Mouse (Mus musculus) embryonic stem cell, embryonic (primary cell): ENCODE measurements at regions not wholly inside any gene's neighbourhood (a gene's known extent, or its start where the extent isn't known, plus 50 kb on each side); places are given as distances from the start of the nearest gene placed in this dataset.

Source experiments
- CTCF ChIA-PET, 4 experiments: fragments of 300-600 bp in 2 of 4; fragments of 350-600 bp in 2 of 4; sonication (Branson Sonifier 250); formaldehyde crosslinking; loops; one replicate each; lab custom pipeline; 2022; ENCODE audit warnings: inconsistent platforms in 2 of 4; lab: Charles Lee
- POLR2A ChIA-PET, 4 experiments: fragments of 300-600 bp in 2 of 4; fragments of 350-600 bp in 2 of 4; sonication (Branson Sonifier 250); formaldehyde crosslinking; loops; one replicate each; lab custom pipeline; 2022; ENCODE audit warnings: antibody characterized with exemption in 4 of 4, inconsistent platforms in 1 of 4; lab: Charles Lee

GRCm38 (mm10) chr17:9765680-9766250, 96.2 kb upstream of the Pabpc6 start:
- CTCF ChIA-PET: interaction anchor here in 2 of 4 experiments (0.6 to 1.0 kb wide), 3 partner anchors 9 to 10 kb away, joined by 3 to 6 read pairs (median 3); no protein-coding TSS in a partner anchor
- POLR2A ChIA-PET: interaction anchor here in 1 of 4 experiments (1.0 to 1.5 kb wide), 2 partner anchors 10 to 40 kb away, joined by 3 to 8 read pairs; no protein-coding TSS in a partner anchor

- POLR2A ChIA-PET: interaction anchor here in 3 of 4 experiments (0.6 to 1.5 kb wide), 4 partner anchors 9 to 1255 kb away, joined by 3 to 8 read pairs (median 4); no protein-coding TSS in a partner anchor
- CTCF ChIA-PET: interaction anchor here in 3 of 4 experiments (0.5 to 1.0 kb wide), 4 partner anchors 8 to 1769 kb away, joined by 3 to 6 read pairs (median 4); no protein-coding TSS in a partner anchor
These were observed 95.3 kb upstream of the Pabpc6 start for GRCm38 (mm10) chr17:9764701-9765359.

GRCm38 (mm10) chr17:9764041-9764606, 94.6 kb upstream of the Pabpc6 start:
- CTCF ChIA-PET: interaction anchor here in 1 of 4 experiments (1.0 kb wide), 1 partner anchor 8 kb away, joined by 5 read pairs; no protein-coding TSS in a partner anchor
- POLR2A ChIA-PET: interaction anchor here in 2 of 4 experiments (0.6 to 1.5 kb wide), 2 partner anchors 8 to 1256 kb away, joined by 3 to 8 read pairs; no protein-coding TSS in a partner anchor

GRCm38 (mm10) chr17:9763110-9763509, 93.6 kb upstream of the Pabpc6 start:
- ChIA-PET CTCF (no interaction called here), POLR2A (interaction anchor here in 1 of 4 experiments (0.6 kb wide), 1 partner anchor 447 kb away, joined by 4 read pairs; no protein-coding TSS in a partner anchor)

- ChIA-PET CTCF (no interaction called here), POLR2A (no interaction called here)
These were observed 92.9 kb upstream of the Pabpc6 start for GRCm38 (mm10) chr17:9762436-9762835.

GRCm38 (mm10) chr17:9760706-9761059, 91.2 kb upstream of the Pabpc6 start:
- ChIA-PET CTCF (interaction anchor here in 1 of 4 experiments (0.7 kb wide), 1 partner anchor 594 kb away, joined by 3 read pairs; no protein-coding TSS in a partner anchor), POLR2A (no interaction called here)

- ChIA-PET POLR2A (interaction anchor here in 1 of 4 experiments (0.7 kb wide), 1 partner anchor 37 kb away, joined by 3 read pairs; no protein-coding TSS in a partner anchor), CTCF (interaction anchor here in 3 of 4 experiments (0.6 to 0.7 kb wide), 3 partner anchors 741 to 1082 kb away, joined by 3 to 5 read pairs (median 3); no protein-coding TSS in a partner anchor)
These were observed 90.6 kb upstream of the Pabpc6 start for GRCm38 (mm10) chr17:9760026-9760705.

- POLR2A ChIA-PET: no interaction called here
These were observed 89.9 kb upstream of the Pabpc6 start for GRCm38 (mm10) chr17:9759421-9759852.

GRCm38 (mm10) chr17:9757725-9758251, 88.3 kb upstream of the Pabpc6 start:
- POLR2A ChIA-PET: interaction anchor here in 2 of 4 experiments (1.0 to 1.4 kb wide), 2 partner anchors 9 to 560 kb away, joined by 3 to 4 read pairs; no protein-coding TSS in a partner anchor
- CTCF ChIA-PET: interaction anchor here (0.5 to 1.1 kb wide), 7 partner anchors 9 to 1050 kb away, joined by 3 to 8 read pairs (median 3); no protein-coding TSS in a partner anchor

More at GRCm38 (mm10) chr17:9759421-9759852, 89.9 kb upstream of the Pabpc6 start:
- CTCF ChIA-PET: interaction anchor here in 3 of 4 experiments (0.6 to 0.7 kb wide), 3 partner anchors 742 to 1083 kb away, joined by 3 to 5 read pairs (median 3); no protein-coding TSS in a partner anchor

- ChIA-PET POLR2A (interaction anchor here in 2 of 4 experiments (0.6 to 1.5 kb wide), 4 partner anchors 8 to 561 kb away, joined by 3 to 8 read pairs (median 4); no protein-coding TSS in a partner anchor), CTCF (interaction anchor here (0.6 to 1.9 kb wide), 37 partner anchors 8 to 1986 kb away, joined by 3 to 11 read pairs (median 4); no protein-coding TSS in a partner anchor)
These were observed 87.2 kb upstream of the Pabpc6 start for GRCm38 (mm10) chr17:9756675-9757074.

GRCm38 (mm10) chr17:9756196-9756595, 86.7 kb upstream of the Pabpc6 start:
- ChIA-PET POLR2A (interaction anchor here in 2 of 4 experiments (0.6 to 1.5 kb wide), 3 partner anchors 9 to 561 kb away, joined by 3 to 8 read pairs (median 4); no protein-coding TSS in a partner anchor), CTCF (interaction anchor here (0.6 to 1.9 kb wide), 38 partner anchors 8 to 1986 kb away, joined by 3 to 11 read pairs (median 4); no protein-coding TSS in a partner anchor)

- ChIA-PET CTCF (interaction anchor here in 3 of 4 experiments (0.7 to 1.9 kb wide), 6 partner anchors 9 to 745 kb away, joined by 4 to 11 read pairs (median 6); no protein-coding TSS in a partner anchor), POLR2A (interaction anchor here in 1 of 4 experiments (1.5 kb wide), 1 partner anchor 9 kb away, joined by 8 read pairs; no protein-coding TSS in a partner anchor)
These were observed 86.1 kb upstream of the Pabpc6 start for GRCm38 (mm10) chr17:9755576-9755975.

- ChIA-PET CTCF (interaction anchor here in 1 of 4 experiments (1.7 to 1.9 kb wide), 2 partner anchors 16 to 587 kb away, joined by 5 to 11 read pairs; no protein-coding TSS in a partner anchor), POLR2A (interaction anchor here in 1 of 4 experiments (1.5 kb wide), 1 partner anchor 10 kb away, joined by 8 read pairs; no protein-coding TSS in a partner anchor)
These were observed 85.4 kb upstream of the Pabpc6 start for GRCm38 (mm10) chr17:9754884-9755405.

- CTCF ChIA-PET: no interaction called here
- POLR2A ChIA-PET: no interaction called here
These were observed 83.3 kb upstream of the Pabpc6 start for GRCm38 (mm10) chr17:9752848-9753247.

- ChIA-PET CTCF (no interaction called here), POLR2A (no interaction called here)
These were observed 82.0 kb upstream of the Pabpc6 start for GRCm38 (mm10) chr17:9751348-9752170.

GRCm38 (mm10) chr17:9750046-9750445, 80.5 kb upstream of the Pabpc6 start:
- POLR2A ChIA-PET: interaction anchor here in 1 of 4 experiments (0.7 kb wide), 1 partner anchor 640 kb away, joined by 4 read pairs; no protein-coding TSS in a partner anchor
- CTCF ChIA-PET: no interaction called here
